Mouse (Mus musculus) liver, adult 2 months (tissue): ENCODE results near the gene Tbx6. TPM values are rescaled to one million over a fixed set of nuclear protein-coding genes. Genes with fewer than 3 reads are reported as not detected.

ENCODE experiments used
- DNase-seq: peaks from one replicate; pipeline ENCODE4 v3.0.0-alpha.2; 2011; ENCODE audit warnings: low read depth, low spot score; ENCODE audit errors: extremely low read depth
- H3K27ac ChIP-seq: fragments of 200-500 bp; replicated peaks from 2 replicates; pipeline ENCODE4 v1.5.1; 2012; ENCODE audit warnings: low read depth, mild to moderate bottlenecking, control low read depth, inconsistent platforms, low read length; ENCODE audit not compliant: insufficient read depth
- H3K27me3 ChIP-seq: fragments of 200-500 bp; 2 replicates; pipeline ENCODE4 v1.6.1; 2012; ENCODE audit warnings: mild to moderate bottlenecking, moderate library complexity, low read length, inconsistent platforms; ENCODE audit not compliant: control insufficient read depth, insufficient read depth
- H3K36me3 ChIP-seq: fragments of 200-500 bp; 2 replicates; pipeline ENCODE4 v1.6.1; 2012; ENCODE audit warnings: low read length, inconsistent platforms; ENCODE audit not compliant: control insufficient read depth, insufficient read depth
- H3K4me1 ChIP-seq: fragments of 200-500 bp; 2 replicates; pipeline ENCODE4 v1.6.1; 2011; ENCODE audit warnings: low read length; ENCODE audit not compliant: control insufficient read depth, insufficient read depth
- H3K4me3 ChIP-seq: fragments of 200-500 bp; 2 replicates; pipeline ENCODE4 v1.5.1; 2011; ENCODE audit warnings: low read depth, mild to moderate bottlenecking, control low read depth, low read length, moderate library complexity; ENCODE audit not compliant: insufficient read depth
- H3K79me2 ChIP-seq: fragments of 200-500 bp; 2 replicates; pipeline ENCODE4 v1.6.1; 2012; ENCODE audit warnings: inconsistent platforms, mild to moderate bottlenecking, low read length, moderate library complexity; ENCODE audit not compliant: control insufficient read depth, insufficient read depth
- H3K9ac ChIP-seq: fragments of 200-500 bp; 2 replicates; pipeline ENCODE4 v1.6.1; 2012; ENCODE audit warnings: low read depth, mild to moderate bottlenecking, control low read depth, inconsistent platforms, low read length
- CTCF ChIP-seq: fragments of 200-500 bp; IDR thresholded peaks from 2 replicates; pipeline ENCODE4 v1.5.1; 2011; ENCODE audit warnings: low read depth, low read length, control low read depth
- POLR2A ChIP-seq: fragments of 200-500 bp; IDR thresholded peaks from 2 replicates; pipeline ENCODE4 v1.6.1; 2011; ENCODE audit warnings: low read length, control low read depth; ENCODE audit not compliant: insufficient read depth; ENCODE audit errors: extremely low read depth
- WGBS: fragments of 180-500 bp; shearing (Covaris S2); methylation state at CpG from one replicate; pipeline ENCODE4 v1.1.7; 2018; 5-methylcytosine and 5-hydroxymethylcytosine counted together
- polyA plus RNA-seq: library from polyadenylated mRNA; depleted of rRNA; stranded (reverse); fragments of >200 nt; gene quantifications from 2 replicates; pipeline ENCODE4 v1.2.3, GENCODE M21; 2012; rRNA removed
- total RNA-seq: library from RNA; depleted of rRNA; stranded (reverse); fragments of >200 nt; gene quantifications from 2 replicates; pipeline ENCODE4 v1.2.3, GENCODE M21; 2014; rRNA removed

Gene Tbx6
- total and polyA plus RNA-seq, 2 experiments: 0.18 to 1.1 TPM

GRCm38 (mm10) chr7:126833294-126833693 lies 52.0 kb downstream of the Tbx6 start:
- TF ChIP-seq CTCF (no peak), POLR2A (no peak)
- Histone ChIP-seq H3K36me3 (no peaks in the 10 kb centered on the region), H3K4me1 (no peaks in the 10 kb centered on the region), H3K4me3 (no peak overlapping the region), H3K79me2 (no peaks in the 10 kb centered on the region), H3K27ac (no peak overlapping the region), H3K9ac (no peak overlapping the region), H3K27me3 (peaks cover 4% of the 10 kb centered on the region; the same call in 1 of the 2 replicates)
- 100% methylated on average over 1 of the region's 1 CpGs for WGBS
- no peak for DNase-seq

Other genes starting within 250 kb of the Tbx6 start
Only the 30 nearest of the 32 such genes appear.
- gene Eif3c, start 215.1 kb upstream of the Tbx6 start, total RNA-seq: 79.4 and 85.6 TPM in 2 replicates
- 54.2 and 64.1 TPM in 2 replicates for gene Eif3c, start 215.1 kb upstream of the Tbx6 start, polyA plus RNA-seq
- 0.74 and 1.6 TPM in 2 replicates for gene Apobr, start 196.5 kb upstream of the Tbx6 start, total RNA-seq
- 0.58 and 1.0 TPM in 2 replicates for gene Apobr, start 196.5 kb upstream of the Tbx6 start, polyA plus RNA-seq
- gene Cln3, start 195.7 kb upstream of the Tbx6 start, total RNA-seq: 7.1 and 9.5 TPM in 2 replicates
- gene Cln3, start 195.7 kb upstream of the Tbx6 start, polyA plus RNA-seq: 40.9 and 57.0 TPM in 2 replicates
- gene Il27, start 186.5 kb upstream of the Tbx6 start, total RNA-seq: not detected in 2 replicates
- gene Il27, start 186.5 kb upstream of the Tbx6 start, polyA plus RNA-seq: 0.31 TPM in 1 of 2 replicates, not detected in the other
- 3.0 and 3.2 TPM in 2 replicates for gene Nupr1, start 150.6 kb upstream of the Tbx6 start, total RNA-seq
- gene Nupr1, start 150.6 kb upstream of the Tbx6 start, polyA plus RNA-seq: 1.2 TPM in 2 replicates
- gene Sgf29, start 132.2 kb upstream of the Tbx6 start, total RNA-seq: 7.7 and 10.7 TPM in 2 replicates
- 34.7 and 54.2 TPM in 2 replicates for gene Sgf29, start 132.2 kb upstream of the Tbx6 start, polyA plus RNA-seq
- gene Sult1a1, start 105.1 kb upstream of the Tbx6 start, total RNA-seq: 661 and 727 TPM in 2 replicates
- 566 and 586 TPM in 2 replicates for gene Sult1a1, start 105.1 kb upstream of the Tbx6 start, polyA plus RNA-seq
- 15.6 and 20.5 TPM in 2 replicates for gene Bola2, start 86.1 kb upstream of the Tbx6 start, total RNA-seq
- 35.6 and 37.7 TPM in 2 replicates for gene Bola2, start 86.1 kb upstream of the Tbx6 start, polyA plus RNA-seq
- 4.1 and 4.6 TPM in 2 replicates for gene Slx1b, start 85.7 kb upstream of the Tbx6 start, total RNA-seq
- gene Slx1b, start 85.7 kb upstream of the Tbx6 start, polyA plus RNA-seq: 11.3 and 15.4 TPM in 2 replicates
- gene Coro1a, start 73.7 kb upstream of the Tbx6 start, total RNA-seq: 7.7 and 9.0 TPM in 2 replicates
- gene Coro1a, start 73.7 kb upstream of the Tbx6 start, polyA plus RNA-seq: 10.6 and 22.7 TPM in 2 replicates
- gene Mapk3, start 21.9 kb upstream of the Tbx6 start, total RNA-seq: 10.4 and 14.8 TPM in 2 replicates
- gene Mapk3, start 21.9 kb upstream of the Tbx6 start, polyA plus RNA-seq: 68.7 and 70.7 TPM in 2 replicates
- gene Gdpd3, start 15.1 kb upstream of the Tbx6 start, total RNA-seq: 0.46 and 2.3 TPM in 2 replicates
- 8.0 and 9.0 TPM in 2 replicates for gene Gdpd3, start 15.1 kb upstream of the Tbx6 start, polyA plus RNA-seq
- 26.4 and 35.2 TPM in 2 replicates for gene Ypel3, start 4.5 kb upstream of the Tbx6 start, total RNA-seq
- 119 and 144 TPM in 2 replicates for gene Ypel3, start 4.5 kb upstream of the Tbx6 start, polyA plus RNA-seq
- 45.8 and 52.8 TPM in 2 replicates for gene Ppp4c, start 11.0 kb downstream of the Tbx6 start, total RNA-seq
- 81.2 and 97.2 TPM in 2 replicates for gene Ppp4c, start 11.0 kb downstream of the Tbx6 start, polyA plus RNA-seq
- not detected in 2 replicates for gene Fam57b, start 16.2 kb downstream of the Tbx6 start, total RNA-seq
- gene Fam57b, start 16.2 kb downstream of the Tbx6 start, polyA plus RNA-seq: 0.06 and 0.44 TPM in 2 replicates
- not detected in 2 replicates for gene 4930451I11Rik, start 50.2 kb downstream of the Tbx6 start, total RNA-seq
- gene 4930451I11Rik, start 50.2 kb downstream of the Tbx6 start, polyA plus RNA-seq: not detected in 2 replicates
- not detected in 2 replicates for gene Doc2a, start 65.9 kb downstream of the Tbx6 start, total RNA-seq
- not detected in 2 replicates for gene Doc2a, start 65.9 kb downstream of the Tbx6 start, polyA plus RNA-seq
- 1.0 and 1.5 TPM in 2 replicates for gene Hirip3, start 80.5 kb downstream of the Tbx6 start, total RNA-seq
- gene Hirip3, start 80.5 kb downstream of the Tbx6 start, polyA plus RNA-seq: 1.00 and 2.4 TPM in 2 replicates
- 2.5 and 4.8 TPM in 2 replicates for gene Ino80e, start 80.9 kb downstream of the Tbx6 start, total RNA-seq
- 16.3 and 18.5 TPM in 2 replicates for gene Ino80e, start 80.9 kb downstream of the Tbx6 start, polyA plus RNA-seq
- gene Taok2, start 103.2 kb downstream of the Tbx6 start, total RNA-seq: 20.5 and 21.7 TPM in 2 replicates
- gene Taok2, start 103.2 kb downstream of the Tbx6 start, polyA plus RNA-seq: 28.5 and 42.7 TPM in 2 replicates
- 78.4 and 98.6 TPM in 2 replicates for gene Tmem219, start 141.4 kb downstream of the Tbx6 start, total RNA-seq
- gene Tmem219, start 141.4 kb downstream of the Tbx6 start, polyA plus RNA-seq: 94.9 and 120 TPM in 2 replicates
- 2.1 and 3.4 TPM in 2 replicates for gene Kctd13, start 147.4 kb downstream of the Tbx6 start, total RNA-seq
- 5.8 and 7.6 TPM in 2 replicates for gene Kctd13, start 147.4 kb downstream of the Tbx6 start, polyA plus RNA-seq
- not detected in 2 replicates for gene Asphd1, start 168.1 kb downstream of the Tbx6 start, total RNA-seq
- gene Asphd1, start 168.1 kb downstream of the Tbx6 start, polyA plus RNA-seq: not detected in 2 replicates
- gene Sez6l2, start 169.1 kb downstream of the Tbx6 start, total RNA-seq: 0.20 and 0.28 TPM in 2 replicates
- 0.31 and 0.60 TPM in 2 replicates for gene Sez6l2, start 169.1 kb downstream of the Tbx6 start, polyA plus RNA-seq
- gene Cdipt, start 194.4 kb downstream of the Tbx6 start, total RNA-seq: 41.2 and 42.8 TPM in 2 replicates
- 137 and 141 TPM in 2 replicates for gene Cdipt, start 194.4 kb downstream of the Tbx6 start, polyA plus RNA-seq
- 0.09 TPM in 1 of 2 replicates, not detected in the other for gene Cdiptos, start 194.6 kb downstream of the Tbx6 start, total RNA-seq
- 0.20 and 0.23 TPM in 2 replicates for gene Cdiptos, start 194.6 kb downstream of the Tbx6 start, polyA plus RNA-seq
- 23.4 and 28.5 TPM in 2 replicates for gene Mvp, start 233.1 kb downstream of the Tbx6 start, total RNA-seq
- 26.3 and 39.4 TPM in 2 replicates for gene Mvp, start 233.1 kb downstream of the Tbx6 start, polyA plus RNA-seq
- 0.74 TPM in 1 of 2 replicates, not detected in the other for gene Pagr1b, start 235.0 kb downstream of the Tbx6 start, total RNA-seq
- 0.49 TPM in 1 of 2 replicates, not detected in the other for gene Pagr1b, start 235.0 kb downstream of the Tbx6 start, polyA plus RNA-seq
- gene Pagr1a, start 235.9 kb downstream of the Tbx6 start, total RNA-seq: 4.9 and 6.7 TPM in 2 replicates
- 2.6 and 4.2 TPM in 2 replicates for gene Pagr1a, start 235.9 kb downstream of the Tbx6 start, polyA plus RNA-seq
- 9.5 and 10.7 TPM in 2 replicates for gene Gm42742, start 239.6 kb downstream of the Tbx6 start, total RNA-seq
- 11.2 and 12.7 TPM in 2 replicates for gene Gm42742, start 239.6 kb downstream of the Tbx6 start, polyA plus RNA-seq